Mouse (Mus musculus): ENCODE data around the gene Procr. TPM values are rescaled to one million over a fixed set of nuclear protein-coding genes. Genes with fewer than 3 reads are reported as not detected.

The Procr gene
- polyA plus RNA-seq, 1 experiment from 2014 or later, result 2.6 TPM

GRCm38 (mm10) chr2:155764679-155765418 is 13.9 kb downstream of the Procr start:
- ATAC-seq (ENCODE audit: low FRiP score), result peak; percentile 39
- H3K9me3 ChIP-seq, result no peaks in the 10 kb centered on the region
- H3K9ac ChIP-seq, result no peak overlapping the region
- no peaks in the 10 kb centered on the region for H3K36me3 ChIP-seq (replicated peaks)
- WGBS, result 52% methylated on average over 13 of the region's 13 CpGs
- no peaks in the 10 kb centered on the region for H3K4me1 ChIP-seq
- H3K27me3 ChIP-seq, result 0 out of 2 replicates have a peak, but pooled peaks cover 5% of the 10 kb centered on the region
- no peak overlapping the region for H3K4me2 ChIP-seq
- H3K4me3 ChIP-seq (replicated peaks), result no peak overlapping the region
- H3K27ac ChIP-seq, result no peak overlapping the region

GRCm38 (mm10) chr2:155773664-155774063 is 22.7 kb downstream of the Procr start:
- no peak for ATAC-seq (ENCODE audit: low FRiP score)

GRCm38 (mm10) chr2:155774261-155774926 is 23.5 kb downstream of the Procr start:
- no peak overlapping the region for H3K27ac ChIP-seq
- no peaks in the 10 kb centered on the region for H3K9me3 ChIP-seq
- WGBS, result 62% methylated on average over 11 of the region's 11 CpGs
- peaks cover 55% of the 10 kb centered on the region for H3K27me3 ChIP-seq
- peak overlapping the region; percentile 58; the same call in 1 of the 2 replicates for H3K4me3 ChIP-seq (replicated peaks)
- H3K9ac ChIP-seq, result no peak overlapping the region
- peaks cover 17% of the 10 kb centered on the region for H3K4me1 ChIP-seq
- H3K36me3 ChIP-seq (replicated peaks), result no peaks in the 10 kb centered on the region
- no peak for ATAC-seq (ENCODE audit: low FRiP score)
- peak overlapping the region; percentile 75 for H3K4me2 ChIP-seq

More at GRCm38 (mm10) chr2:155773664-155774063, 22.7 kb downstream of the Procr start:
- no peaks in the 10 kb centered on the region for H3K9me3 ChIP-seq
- H3K36me3 ChIP-seq (replicated peaks), result no peaks in the 10 kb centered on the region
- no peak overlapping the region for H3K27ac ChIP-seq
- 70% methylated on average over 4 of the region's 4 CpGs for WGBS
- H3K9ac ChIP-seq, result no peak overlapping the region
- no peak overlapping the region for H3K4me3 ChIP-seq (replicated peaks)
- H3K4me2 ChIP-seq, result no peak overlapping the region
- H3K4me1 ChIP-seq, result peaks cover 11% of the 10 kb centered on the region
- H3K27me3 ChIP-seq, result peaks cover 55% of the 10 kb centered on the region

- H3K4me3 ChIP-seq (replicated peaks), result peak within 1 kb of the TSS; percentile 58
- 2% methylated on average over 47 of the region's 100 CpGs for WGBS
- H3K4me1 ChIP-seq, result peaks cover 17% of the 10 kb centered on the region
- peak within 1 kb of the TSS; percentile 75 for H3K4me2 ChIP-seq
- H3K27me3 ChIP-seq, result peaks cover 55% of the 10 kb centered on the region
- peak within 1 kb of the TSS; percentile 59 for H3K27ac ChIP-seq
- no peaks in the 10 kb centered on the region for H3K9me3 ChIP-seq
- no peaks in the 10 kb centered on the region for H3K36me3 ChIP-seq (replicated peaks)
- ATAC-seq (ENCODE audit: low FRiP score), result no peak; the same call in 1 of the 2 replicates
- peak within 1 kb of the TSS; percentile 68 for H3K9ac ChIP-seq
Observed at GRCm38 (mm10) chr2:155774927-155775684, 24.2 kb downstream of the Procr start, which contains the start of gene Mmp24. Mmp24 (plus strand) TSS chr2:155775342.

- H3K27ac ChIP-seq, result peak overlapping the region; percentile 59
- H3K9ac ChIP-seq, result peak overlapping the region; percentile 68
- H3K4me1 ChIP-seq, result peaks cover 17% of the 10 kb centered on the region
- H3K4me3 ChIP-seq (replicated peaks), result peak overlapping the region; percentile 58
- H3K4me2 ChIP-seq, result peak overlapping the region; percentile 75
- peaks cover 55% of the 10 kb centered on the region for H3K27me3 ChIP-seq
- no peaks in the 10 kb centered on the region for H3K9me3 ChIP-seq
- H3K36me3 ChIP-seq (replicated peaks), result no peaks in the 10 kb centered on the region
- WGBS, result under 1% methylated on average over 39 of the region's 44 CpGs
- ATAC-seq (ENCODE audit: low FRiP score), result peak; percentile 70
Observed at GRCm38 (mm10) chr2:155775685-155776263, 24.9 kb downstream of the Procr start.

GRCm38 (mm10) chr2:155776824-155777687 is 26.1 kb downstream of the Procr start:
- H3K27me3 ChIP-seq, result peaks cover 55% of the 10 kb centered on the region
- no peak for ATAC-seq (ENCODE audit: low FRiP score)
- H3K4me1 ChIP-seq, result peaks cover 17% of the 10 kb centered on the region
- no peaks in the 10 kb centered on the region for H3K36me3 ChIP-seq (replicated peaks)
- no peak overlapping the region for H3K27ac ChIP-seq
- H3K9ac ChIP-seq, result no peak overlapping the region
- no peak overlapping the region for H3K4me3 ChIP-seq (replicated peaks)
- no peak overlapping the region for H3K4me2 ChIP-seq
- no peaks in the 10 kb centered on the region for H3K9me3 ChIP-seq
- 69% methylated on average over 10 of the region's 10 CpGs for WGBS

- Histone ChIP-seq H3K4me2 (no peak overlapping the region), H3K27me3 (peaks cover 49% of the 10 kb centered on the region), H3K27ac (no peak overlapping the region), H3K9me3 (no peaks in the 10 kb centered on the region), H3K36me3 (replicated peaks) (no peaks in the 10 kb centered on the region), H3K4me1 (peaks cover 17% of the 10 kb centered on the region), H3K9ac (no peak overlapping the region), H3K4me3 (replicated peaks) (no peak overlapping the region)
- 81% methylated on average over 4 of the region's 4 CpGs for WGBS
- no peak for ATAC-seq (ENCODE audit: low FRiP score)
Observed at GRCm38 (mm10) chr2:155777688-155777985, 26.7 kb downstream of the Procr start.

- Histone ChIP-seq H3K27ac (no peak overlapping the region), H3K4me1 (peaks cover 17% of the 10 kb centered on the region), H3K36me3 (replicated peaks) (no peaks in the 10 kb centered on the region), H3K9me3 (no peaks in the 10 kb centered on the region), H3K4me3 (replicated peaks) (no peak overlapping the region), H3K9ac (no peak overlapping the region), H3K27me3 (peaks cover 46% of the 10 kb centered on the region), H3K4me2 (no peak overlapping the region)
- 63% methylated on average over 6 of the region's 6 CpGs for WGBS
- no peak for ATAC-seq (ENCODE audit: low FRiP score)
Observed at GRCm38 (mm10) chr2:155778004-155778403, 27.1 kb downstream of the Procr start.

GRCm38 (mm10) chr2:155779066-155779465 is 28.1 kb downstream of the Procr start:
- Histone ChIP-seq H3K9ac (no peak overlapping the region), H3K36me3 (replicated peaks) (no peaks in the 10 kb centered on the region), H3K4me2 (no peak overlapping the region), H3K27ac (no peak overlapping the region), H3K4me3 (replicated peaks) (no peak overlapping the region), H3K27me3 (peaks cover 35% of the 10 kb centered on the region), H3K4me1 (peaks cover 17% of the 10 kb centered on the region), H3K9me3 (no peaks in the 10 kb centered on the region)
- 61% methylated on average over 7 of the region's 7 CpGs for WGBS
- no peak for ATAC-seq (ENCODE audit: low FRiP score)

GRCm38 (mm10) chr2:155779506-155779905 is 28.6 kb downstream of the Procr start:
- ATAC-seq (ENCODE audit: low FRiP score), result no peak
- 82% methylated on average over 3 of the region's 3 CpGs for WGBS
- H3K4me1 ChIP-seq, result peaks cover 17% of the 10 kb centered on the region

GRCm38 (mm10) chr2:155784534-155784933 is 33.6 kb downstream of the Procr start:
- Histone ChIP-seq H3K27ac (no peak overlapping the region), H3K4me1 (no peaks in the 10 kb centered on the region), H3K4me2 (no peak overlapping the region), H3K27me3 (no peaks in the 10 kb centered on the region), H3K9me3 (no peaks in the 10 kb centered on the region), H3K9ac (no peak overlapping the region), H3K4me3 (replicated peaks) (no peak overlapping the region), H3K36me3 (replicated peaks) (no peaks in the 10 kb centered on the region)
- ATAC-seq (ENCODE audit: low FRiP score), result no peak
- WGBS, result 80% methylated on average over 6 of the region's 6 CpGs

More at GRCm38 (mm10) chr2:155779506-155779905, 28.6 kb downstream of the Procr start:
- H3K27me3 ChIP-seq, result peaks cover 30% of the 10 kb centered on the region
- H3K36me3 ChIP-seq (replicated peaks), result no peaks in the 10 kb centered on the region
- no peak overlapping the region for H3K27ac ChIP-seq
- H3K9me3 ChIP-seq, result no peaks in the 10 kb centered on the region
- H3K4me3 ChIP-seq (replicated peaks), result no peak overlapping the region
- H3K9ac ChIP-seq, result no peak overlapping the region
- no peak overlapping the region for H3K4me2 ChIP-seq
